Mouse (Mus musculus) left cerebral cortex, adult 2 months (tissue): Measurements from ENCODE around the gene E4f1. TPM values are rescaled to one million over a fixed set of nuclear protein-coding genes. Genes with fewer than 3 reads are reported as not detected.

Experiments used
- DNase-seq, 2 experiments: peaks; one replicate each; pipeline ENCODE4 v3.0.0; 2021 to 2022; ENCODE audit warnings: low spot score in 2 of 2, mixed read lengths in 1 of 2; ENCODE audit errors: extremely low spot score in 1 of 2
- H3K27ac ChIP-seq: fragments of 200-600 bp; 2 replicates; pipeline ENCODE4 v1.8.1; 2022
- H3K4me3 ChIP-seq: fragments of 200-600 bp; 2 replicates; pipeline ENCODE4 v1.8.1; 2022
- CTCF ChIP-seq: fragments of 200-600 bp; IDR thresholded peaks from 2 replicates; pipeline ENCODE4 v1.8.1; 2022; ENCODE audit warnings: antibody characterized with exemption, mild to moderate bottlenecking, moderate library complexity
- intact Hi-C: fragments of 180-260 bp; cut with DNase I; formaldehyde crosslinking; loops from one replicate; pipeline ENCODE4 v1.15.1; 2025
- total RNA-seq, 2 experiments: library from RNA; stranded (reverse); gene quantifications; 2 replicates each; pipeline ENCODE4 v1.2.3; 2021

Gene E4f1
- total RNA-seq, 2 experiments from 2014 or later = 37.7 to 41.7 TPM

- no peak for TF ChIP-seq CTCF
- peak overlapping the region; percentile 70 for H3K27ac ChIP-seq
- no peak overlapping the region for H3K4me3 ChIP-seq
- DNase-seq = no peak
- intact Hi-C loops = no loop called here
Observed at GRCm38 (mm10) chr17:24496026-24496425, 25.9 kb upstream of the E4f1 start.

- peak in 1 of 2 experiments; percentile 78 for DNase-seq
- no peak for TF ChIP-seq CTCF
Observed at GRCm38 (mm10) chr17:24495443-24495842, 25.3 kb upstream of the E4f1 start.

GRCm38 (mm10) chr17:24494627-24495335 is 24.7 kb upstream of the E4f1 start:
- H3K27ac ChIP-seq = peak overlapping the region; percentile 70
- DNase-seq = no peak
- intact Hi-C loops = no loop called here

More at GRCm38 (mm10) chr17:24495443-24495842, 25.3 kb upstream of the E4f1 start:
- Histone ChIP-seq H3K27ac (peak overlapping the region; percentile 70), H3K4me3 (no peak overlapping the region)
- intact Hi-C loops = no loop called here

GRCm38 (mm10) chr17:24490399-24490798 is 20.3 kb upstream of the E4f1 start:
- DNase-seq = no peak
- intact Hi-C loops = no loop called here
- H3K4me3 ChIP-seq = peak overlapping the region; percentile 76

More at GRCm38 (mm10) chr17:24494627-24495335, 24.7 kb upstream of the E4f1 start:
- TF ChIP-seq CTCF = peak; percentile 67
- no peak overlapping the region for H3K4me3 ChIP-seq

GRCm38 (mm10) chr17:24489265-24490030 is 19.3 kb upstream of the E4f1 start:
- Histone ChIP-seq H3K4me3 (peak overlapping the region; percentile 76), H3K27ac (peak overlapping the region; percentile 94)
- peak in 1 of 2 experiments; percentile 12 for DNase-seq
- intact Hi-C loops = no loop called here
- no peak for TF ChIP-seq CTCF

More at GRCm38 (mm10) chr17:24490399-24490798, 20.3 kb upstream of the E4f1 start:
- H3K27ac ChIP-seq = peak overlapping the region; percentile 94
- TF ChIP-seq CTCF = no peak

GRCm38 (mm10) chr17:24488662-24489264 is 18.6 kb upstream of the E4f1 start:
- peak in 1 of 2 experiments; percentile 57 for DNase-seq
- intact Hi-C loops = no loop called here
- TF ChIP-seq CTCF = no peak
- Histone ChIP-seq H3K27ac (peak overlapping the region; percentile 94), H3K4me3 (peak overlapping the region; percentile 76)

- DNase-seq = no peak
- H3K27ac ChIP-seq = peak within 1 kb of the TSS; percentile 94
- TF ChIP-seq CTCF = no peak
- peak within 1 kb of the TSS; percentile 76 for H3K4me3 ChIP-seq
- intact Hi-C loops = no loop called here
Observed at GRCm38 (mm10) chr17:24488186-24488661, 18.1 kb upstream of the E4f1 start, which contains the start of gene Caskin1. Gene Caskin1, plus strand, starts transcription at chr17:24488601.

- Histone ChIP-seq H3K4me3 (no peak overlapping the region), H3K27ac (no peak overlapping the region; the same call in 1 of the 2 replicates)
- DNase-seq = peak in 1 of 2 experiments; percentile 56
- TF ChIP-seq CTCF = no peak
- intact Hi-C loops = no loop called here
Observed at GRCm38 (mm10) chr17:24485090-24485860, 15.2 kb upstream of the E4f1 start.

- no peak for TF ChIP-seq CTCF
- intact Hi-C loops = no loop called here
- Histone ChIP-seq H3K27ac (no peak overlapping the region), H3K4me3 (no peak overlapping the region)
- no peak for DNase-seq
Observed at GRCm38 (mm10) chr17:24483495-24483894, 13.4 kb upstream of the E4f1 start.

- TF ChIP-seq CTCF = no peak
- H3K4me3 ChIP-seq = no peak overlapping the region
- H3K27ac ChIP-seq = no peak overlapping the region
- intact Hi-C loops = no loop called here
- DNase-seq = no peak
Observed at GRCm38 (mm10) chr17:24481027-24481815, 11.1 kb upstream of the E4f1 start.
